Mouse (Mus musculus) midbrain, embryonic 15.5 days (tissue): Measurements from ENCODE around the gene Klhl36. TPM values are rescaled to one million over a fixed set of nuclear protein-coding genes. Genes with fewer than 3 reads are reported as not detected.

Source experiments
- ATAC-seq: fragments of 200-750 bp; cut with Nextera tagmentation; replicated peaks from 2 replicates; pipeline ENCODE4 v1.8.0; 2017; ENCODE audit warnings: moderate TSS enrichment
- H3K27ac ChIP-seq: fragments of 300-500 bp; sonication (generic); 2 replicates; pipeline ENCODE4 v1.5.1; 2015; ENCODE audit warnings: mild to moderate bottlenecking, inconsistent platforms
- H3K27me3 ChIP-seq: fragments of 300-500 bp; sonication (generic); replicated peaks from 2 replicates; pipeline ENCODE4 v1.6.1; 2015; ENCODE audit warnings: inconsistent platforms
- H3K36me3 ChIP-seq: fragments of 300-500 bp; sonication (generic); replicated peaks from 2 replicates; pipeline ENCODE4 v1.6.1; 2015; ENCODE audit warnings: inconsistent platforms
- H3K4me1 ChIP-seq: fragments of 300-500 bp; sonication (generic); 2 replicates; pipeline ENCODE4 v1.6.1; 2015; ENCODE audit warnings: inconsistent platforms
- H3K4me2 ChIP-seq: fragments of 300-500 bp; sonication (generic); 2 replicates; pipeline ENCODE4 v1.6.1; 2015; ENCODE audit warnings: inconsistent platforms, mild to moderate bottlenecking, moderate library complexity
- H3K4me3 ChIP-seq: fragments of 300-500 bp; sonication (generic); 2 replicates; pipeline ENCODE4 v1.5.1; 2015; ENCODE audit warnings: mild to moderate bottlenecking, inconsistent platforms
- H3K9ac ChIP-seq: fragments of 300-500 bp; sonication (generic); 2 replicates; pipeline ENCODE4 v1.6.1; 2015; ENCODE audit warnings: mild to moderate bottlenecking, inconsistent platforms
- H3K9me3 ChIP-seq: fragments of 300-500 bp; sonication (generic); 2 replicates; pipeline ENCODE4 v1.6.1; 2016; ENCODE audit warnings: inconsistent platforms
- WGBS: fragments of 180-500 bp; shearing (Covaris S2); methylation state at CpG from one replicate; pipeline ENCODE4 v1.1.7; 2015; ENCODE audit warnings: mixed read lengths; 5-methylcytosine and 5-hydroxymethylcytosine counted together
- polyA plus RNA-seq: library from polyadenylated mRNA; unstranded; fragments of >200 nt; fragmentation: Nextera tagmentation; extraction: Ambion mirVana; gene quantifications from 2 replicates; pipeline ENCODE4 v1.2.1, GENCODE M21; 2015

Gene Klhl36
- polyA plus RNA-seq: 18.3 and 20.2 TPM in 2 replicates

DNA sequence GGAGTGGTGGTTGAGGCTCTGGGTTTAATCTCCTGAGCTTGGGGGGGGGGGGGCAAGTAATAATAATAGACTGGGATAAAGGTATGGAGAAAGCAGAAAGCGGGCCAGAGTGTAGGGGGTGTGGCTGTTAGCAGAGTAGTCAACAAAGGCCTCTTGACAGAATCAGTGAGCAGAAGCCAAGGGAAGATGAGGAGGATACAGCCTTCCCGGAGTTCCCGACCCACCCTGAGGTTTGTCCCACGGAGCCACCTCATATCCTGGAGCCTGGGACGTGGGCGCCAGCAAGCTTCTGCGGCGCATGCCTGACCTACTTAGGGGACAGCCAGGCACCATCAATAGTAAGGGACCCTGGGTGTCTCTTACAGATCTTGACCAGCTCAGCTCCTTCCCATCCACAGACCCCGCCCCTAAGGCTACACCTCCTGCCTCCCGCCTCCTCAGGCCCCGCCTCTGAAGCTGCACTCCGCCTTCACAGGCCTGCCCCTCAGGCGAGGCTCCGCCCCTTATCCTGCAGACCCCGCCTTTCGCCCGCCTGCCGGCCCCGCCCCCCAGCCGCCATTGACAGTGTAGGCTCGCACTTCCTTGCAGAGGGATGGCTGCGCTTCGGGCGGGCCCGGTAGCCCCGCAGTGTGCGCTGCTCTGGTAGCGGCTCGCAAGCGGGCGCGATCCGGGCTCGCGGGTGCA is at the start of gene Klhl36:
Gene Klhl36, plus strand, starts transcription at position 561 of the 684 bp plus-strand sequence.
- Histone ChIP-seq H3K27ac (peak within 1 kb of the TSS; percentile 64), H3K36me3 (no peaks in the 10 kb centered on the region), H3K4me3 (peak within 1 kb of the TSS; percentile 82), H3K9ac (peak within 1 kb of the TSS; percentile 81), H3K4me1 (peaks cover 9% of the 10 kb centered on the region), H3K9me3 (no peaks in the 10 kb centered on the region), H3K27me3 (no peaks in the 10 kb centered on the region), H3K4me2 (peak within 1 kb of the TSS; percentile 88)
- peak; percentile 97 for ATAC-seq
- WGBS: 1% methylated on average over 35 of the region's 35 CpGs

DNA sequence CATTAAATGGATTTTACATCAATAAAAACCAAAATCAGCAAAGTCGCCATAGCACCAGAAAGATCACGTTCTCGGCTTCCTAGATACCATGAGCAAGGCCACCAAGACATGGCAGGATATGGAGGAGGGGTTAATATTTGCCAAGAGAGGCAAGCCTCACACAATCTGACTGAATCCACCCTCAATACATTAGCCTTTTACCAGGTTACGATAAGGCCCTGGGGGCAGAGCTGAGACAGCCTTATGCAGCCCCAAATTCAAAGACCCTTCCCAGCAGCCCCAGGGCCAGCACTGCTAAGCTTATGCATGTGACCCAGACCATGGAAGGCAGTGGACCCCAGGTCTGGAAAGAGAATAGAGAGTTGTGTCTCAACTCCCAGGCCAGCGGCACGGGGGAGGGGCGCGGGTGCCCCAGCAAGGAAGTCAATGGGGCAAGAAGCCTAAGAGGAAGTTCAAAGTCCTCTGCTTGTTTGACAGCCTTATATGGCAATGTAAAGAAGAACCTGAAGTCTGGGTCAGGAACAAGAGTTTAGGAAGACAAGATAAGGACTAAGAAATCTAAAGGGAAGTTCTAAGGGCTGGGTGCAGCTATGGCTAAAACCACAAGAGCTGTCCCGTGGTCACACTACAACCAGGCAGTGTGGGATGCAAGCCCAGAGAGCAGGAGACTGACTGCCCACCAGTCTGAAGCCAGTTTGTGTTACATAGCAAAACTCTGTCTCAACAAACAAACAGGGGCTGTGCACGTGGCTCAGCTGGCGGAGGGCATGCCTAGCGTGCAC is 49.2 kb upstream of the Klhl36 start:
- Histone ChIP-seq H3K27me3 (no peaks in the 10 kb centered on the region), H3K27ac (no peak overlapping the region), H3K36me3 (no peaks in the 10 kb centered on the region), H3K9me3 (no peaks in the 10 kb centered on the region), H3K4me3 (no peak overlapping the region), H3K9ac (no peak overlapping the region), H3K4me2 (no peak overlapping the region), H3K4me1 (peaks cover 39% of the 10 kb centered on the region)
- WGBS: 73% methylated on average over 12 of the region's 12 CpGs
- no peak for ATAC-seq

DNA sequence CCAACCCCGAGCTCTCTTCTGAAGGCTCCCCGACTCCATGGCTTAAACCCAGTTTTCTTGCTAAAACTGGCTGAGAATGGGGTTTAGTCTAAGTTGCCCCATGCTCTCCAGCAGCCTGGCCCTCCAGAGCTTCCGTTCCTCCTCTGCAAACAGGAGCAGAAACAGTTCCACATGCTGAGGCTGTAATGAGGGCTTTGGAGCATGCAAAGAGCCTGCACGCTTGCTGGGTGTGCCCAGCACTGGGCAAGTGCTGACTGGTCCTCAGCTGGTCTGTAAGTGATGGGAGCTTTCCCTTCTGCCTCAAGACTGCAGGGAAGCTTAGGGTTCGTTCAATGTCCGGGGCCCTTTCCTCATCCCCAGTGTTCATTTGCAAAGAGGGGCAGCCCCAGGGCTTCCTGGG is 45.8 kb upstream of the Klhl36 start:
- Histone ChIP-seq H3K27ac (no peak overlapping the region), H3K9me3 (no peaks in the 10 kb centered on the region), H3K27me3 (no peaks in the 10 kb centered on the region), H3K9ac (no peak overlapping the region), H3K4me1 (peaks cover 29% of the 10 kb centered on the region), H3K4me2 (no peak overlapping the region), H3K4me3 (no peak overlapping the region), H3K36me3 (peaks cover 6% of the 10 kb centered on the region; the same call in 1 of the 2 replicates)
- ATAC-seq: no peak
- 76% methylated on average over 6 of the region's 6 CpGs for WGBS

DNA sequence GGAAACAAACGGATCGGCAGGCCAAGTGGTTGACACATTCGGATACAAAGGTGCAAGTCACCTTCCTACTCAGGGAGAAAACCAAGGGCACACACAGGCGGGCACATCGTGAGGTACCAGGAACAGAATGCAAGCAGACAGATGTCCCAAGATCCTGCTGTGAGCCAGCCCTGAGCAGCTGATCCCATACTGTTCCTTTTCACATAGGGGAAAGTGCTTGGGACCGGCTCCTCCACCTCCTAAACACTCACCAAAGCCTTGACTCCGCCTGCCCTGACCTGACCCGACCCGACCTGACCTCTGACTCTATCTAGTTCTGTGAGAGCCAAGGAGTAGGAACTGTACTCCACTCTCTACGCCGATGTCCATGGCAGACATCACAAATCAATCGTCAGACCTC is 44.6 kb upstream of the Klhl36 start:
- H3K27ac ChIP-seq: no peak overlapping the region

GRCm38 (mm10) chr8:119819316-119819715 is 42.8 kb upstream of the Klhl36 start:
- H3K36me3 ChIP-seq: peaks cover 8% of the 10 kb centered on the region; the same call in 1 of the 2 replicates

More for the DNA sequence above, 44.6 kb upstream of the Klhl36 start:
- no peak overlapping the region for H3K9ac ChIP-seq
- WGBS: 37% methylated on average over 12 of the region's 12 CpGs
- no peak overlapping the region for H3K4me3 ChIP-seq
- peaks cover 8% of the 10 kb centered on the region; the same call in 1 of the 2 replicates for H3K36me3 ChIP-seq
- H3K4me1 ChIP-seq: peaks cover 17% of the 10 kb centered on the region; the same call in 1 of the 2 replicates
- H3K27me3 ChIP-seq: no peaks in the 10 kb centered on the region
- H3K4me2 ChIP-seq: no peak overlapping the region
- ATAC-seq: no peak
- H3K9me3 ChIP-seq: no peaks in the 10 kb centered on the region

DNA sequence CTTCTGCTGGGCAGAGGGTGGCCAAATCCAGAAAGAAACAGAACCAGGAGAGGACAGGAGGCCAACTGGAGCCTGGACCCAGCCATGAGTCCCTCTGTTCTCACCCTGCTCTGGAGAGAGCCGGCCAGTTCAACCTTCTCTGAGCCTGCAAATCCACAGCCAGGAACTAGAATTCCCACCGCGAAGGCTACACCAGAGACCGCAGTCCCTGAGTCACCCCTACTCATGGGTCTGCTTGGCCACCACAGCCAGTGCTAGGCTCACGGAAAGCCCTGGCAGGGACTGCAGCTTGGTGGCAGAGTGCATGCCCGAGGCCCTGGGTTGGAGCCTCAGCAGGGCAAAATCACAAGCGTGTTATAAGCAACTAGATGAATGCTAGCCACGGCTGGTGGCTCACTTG is 42.1 kb upstream of the Klhl36 start:
- H3K9ac ChIP-seq: no peak overlapping the region

More at GRCm38 (mm10) chr8:119819316-119819715, 42.8 kb upstream of the Klhl36 start:
- H3K9me3 ChIP-seq: no peaks in the 10 kb centered on the region
- H3K27ac ChIP-seq: no peak overlapping the region
- H3K4me1 ChIP-seq: peaks cover 13% of the 10 kb centered on the region
- H3K9ac ChIP-seq: no peak overlapping the region
- ATAC-seq: no peak
- no peak overlapping the region for H3K4me3 ChIP-seq
- H3K27me3 ChIP-seq: no peaks in the 10 kb centered on the region
- H3K4me2 ChIP-seq: no peak overlapping the region
- WGBS: 59% methylated on average over 7 of the region's 7 CpGs

DNA sequence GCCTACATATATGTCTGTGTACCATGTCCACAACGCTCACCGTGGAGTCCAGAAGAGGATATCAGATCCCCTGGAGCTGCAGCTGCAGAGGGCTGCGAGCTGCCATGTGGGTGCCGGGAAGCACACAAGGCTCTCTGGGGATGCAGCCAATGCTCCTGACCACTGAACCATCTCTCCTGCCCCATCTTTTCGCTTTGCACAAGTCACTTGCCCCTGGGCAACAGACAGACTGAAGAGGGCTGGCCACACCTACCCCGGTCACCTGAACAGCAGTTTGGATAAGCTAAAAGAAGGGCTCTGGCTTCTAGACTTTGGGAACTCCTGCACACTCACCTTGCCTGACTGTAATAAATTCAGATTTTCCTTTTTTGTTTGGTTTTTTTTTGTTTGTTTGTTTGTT is 40.4 kb upstream of the Klhl36 start:
- WGBS: 98% methylated on average over 6 of the region's 6 CpGs

More for the DNA sequence above, 42.1 kb upstream of the Klhl36 start:
- ATAC-seq: no peak
- H3K27ac ChIP-seq: no peak overlapping the region
- H3K4me1 ChIP-seq: peaks cover 13% of the 10 kb centered on the region
- H3K9me3 ChIP-seq: no peaks in the 10 kb centered on the region
- H3K4me3 ChIP-seq: no peak overlapping the region
- no peak overlapping the region for H3K4me2 ChIP-seq
- H3K36me3 ChIP-seq: peaks cover 8% of the 10 kb centered on the region; the same call in 1 of the 2 replicates
- WGBS: 93% methylated on average over 8 of the region's 8 CpGs
- H3K27me3 ChIP-seq: no peaks in the 10 kb centered on the region

GRCm38 (mm10) chr8:119823278-119823677 is 38.8 kb upstream of the Klhl36 start:
- H3K9ac ChIP-seq: no peak overlapping the region
- H3K27ac ChIP-seq: no peak overlapping the region
- 93% methylated on average over 9 of the region's 9 CpGs for WGBS
- peaks cover 8% of the 10 kb centered on the region; the same call in 1 of the 2 replicates for H3K36me3 ChIP-seq
- no peak for ATAC-seq
- H3K4me2 ChIP-seq: no peak overlapping the region
- H3K9me3 ChIP-seq: no peaks in the 10 kb centered on the region
- H3K27me3 ChIP-seq: no peaks in the 10 kb centered on the region
- peaks cover 18% of the 10 kb centered on the region for H3K4me1 ChIP-seq
- no peak overlapping the region for H3K4me3 ChIP-seq

More for the DNA sequence above, 40.4 kb upstream of the Klhl36 start:
- no peak for ATAC-seq
- Histone ChIP-seq H3K4me1 (peaks cover 10% of the 10 kb centered on the region), H3K36me3 (peaks cover 8% of the 10 kb centered on the region; the same call in 1 of the 2 replicates), H3K9ac (no peak overlapping the region), H3K4me3 (no peak overlapping the region), H3K4me2 (no peak overlapping the region), H3K27ac (no peak overlapping the region), H3K27me3 (no peaks in the 10 kb centered on the region), H3K9me3 (no peaks in the 10 kb centered on the region)

- ATAC-seq: 0 out of 2 replicates have a peak, but pooled peaks have one; percentile 38
- peaks cover 23% of the 10 kb centered on the region for H3K4me1 ChIP-seq
- H3K4me3 ChIP-seq: no peak overlapping the region
- no peak overlapping the region for H3K9ac ChIP-seq
- 29% methylated on average over 4 of the region's 4 CpGs for WGBS
- no peak overlapping the region for H3K4me2 ChIP-seq
- no peak overlapping the region for H3K27ac ChIP-seq
- H3K9me3 ChIP-seq: no peaks in the 10 kb centered on the region
- peaks cover 8% of the 10 kb centered on the region; the same call in 1 of the 2 replicates for H3K36me3 ChIP-seq
- H3K27me3 ChIP-seq: no peaks in the 10 kb centered on the region
Observed at GRCm38 (mm10) chr8:119824100-119824499, 38.0 kb upstream of the Klhl36 start.

DNA sequence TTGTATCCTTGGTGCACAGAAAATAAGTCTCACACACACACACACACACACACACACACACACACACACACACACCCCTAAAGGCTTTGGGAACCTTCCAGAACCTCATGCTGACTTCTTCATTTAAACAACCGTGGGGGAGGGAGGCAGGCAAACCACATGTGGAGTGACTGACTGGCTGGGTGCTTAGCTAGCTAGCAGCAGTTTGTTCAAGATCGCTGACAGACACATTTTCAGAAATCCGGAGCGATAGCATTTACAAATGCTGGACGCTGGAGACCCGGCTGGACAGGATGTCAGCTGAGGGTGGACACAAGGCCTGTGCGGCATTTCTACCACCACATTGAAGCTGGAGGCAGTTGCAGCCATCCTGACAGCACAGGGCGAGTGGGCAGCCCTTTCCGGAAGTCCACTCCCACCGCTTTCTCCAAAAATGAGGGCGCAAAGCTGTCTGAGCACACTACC is 37.2 kb upstream of the Klhl36 start:
- Histone ChIP-seq H3K4me2 (no peak overlapping the region), H3K9me3 (no peaks in the 10 kb centered on the region), H3K36me3 (peaks cover 8% of the 10 kb centered on the region; the same call in 1 of the 2 replicates), H3K4me3 (no peak overlapping the region), H3K4me1 (peaks cover 30% of the 10 kb centered on the region), H3K27me3 (no peaks in the 10 kb centered on the region), H3K9ac (no peak overlapping the region), H3K27ac (no peak overlapping the region)
- 80% methylated on average over 11 of the region's 11 CpGs for WGBS
- no peak for ATAC-seq

GRCm38 (mm10) chr8:119825950-119826730 is 35.9 kb upstream of the Klhl36 start:
- no peaks in the 10 kb centered on the region for H3K9me3 ChIP-seq

More at GRCm38 (mm10) chr8:119825950-119826730, 35.9 kb upstream of the Klhl36 start:
- Histone ChIP-seq H3K4me3 (no peak overlapping the region), H3K27ac (no peak overlapping the region), H3K4me1 (peaks cover 43% of the 10 kb centered on the region), H3K4me2 (no peak overlapping the region), H3K9ac (no peak overlapping the region), H3K36me3 (peaks cover 3% of the 10 kb centered on the region; the same call in 1 of the 2 replicates), H3K27me3 (no peaks in the 10 kb centered on the region)
- 88% methylated on average over 19 of the region's 19 CpGs for WGBS
- no peak for ATAC-seq
